Comparison of ENCODE assay signal across 17 mouse cellular contexts in genomic region chr10:108328356-108328755, GRCm38 (mm10). TPM values are rescaled to one million over a fixed set of nuclear protein-coding genes. Genes with fewer than 3 reads are reported as not detected.
"Had no signal": no experiment of that assay in that cellular context is flagged by ENCODE, and none has a peak within 500 bp of the region (broad histone marks: within the 10 kb centered on the region; RNA-seq: fewer than 3 reads in every experiment).

No protein-coding gene starts in this region.

- H3K27ac ChIP-seq: neural tube, embryonic 13.5 days; neural tube, embryonic 15.5 days; stomach, embryonic 15.5 days; stomach, postnatal 0 days had no signal

- DNase-seq: retina, postnatal 1 day; right cerebral cortex, adult 18-20 months; right cerebral cortex, postnatal 14 days; right cerebral cortex, postnatal 25 days; right cerebral cortex, postnatal 4 days; spleen, adult 18-20 months; thymus, adult 18-20 months; thymus, adult 2 months; thymus, postnatal 14 days; thymus, postnatal 25 days; thymus, postnatal 36 days; thymus, postnatal 4 days had no signal

- H3K9ac ChIP-seq: neural tube, embryonic 13.5 days; neural tube, embryonic 15.5 days; stomach, embryonic 15.5 days had no signal

- H3K36me3 ChIP-seq: neural tube, embryonic 13.5 days; neural tube, embryonic 15.5 days; stomach, embryonic 15.5 days had no signal

- H3K9me3 ChIP-seq: neural tube, embryonic 13.5 days; neural tube, embryonic 15.5 days; stomach, embryonic 15.5 days had no signal

- H3K4me3 ChIP-seq: neural tube, embryonic 13.5 days; neural tube, embryonic 15.5 days; stomach, embryonic 15.5 days had no signal

- H3K27me3 ChIP-seq: stomach, embryonic 15.5 days had no signal

- H3K4me2 ChIP-seq: neural tube, embryonic 13.5 days; neural tube, embryonic 15.5 days; stomach, embryonic 15.5 days had no signal

RNA-seq across cellular contexts. Expression of gene Pawr, which starts 3.6 kb away (rescaled TPM):
- total RNA-seq: neutrophil, adult 5-6 weeks had no signal
